Mouse (Mus musculus) lung, adult 2 months (tissue): Measurements from ENCODE around the gene Rimkla. TPM values are rescaled to one million over a fixed set of nuclear protein-coding genes. Genes with fewer than 3 reads are reported as not detected.

Experiments used
- DNase-seq: peaks from one replicate; pipeline ENCODE4 v3.0.0; 2022
- H3K4me1 ChIP-seq: fragments of 200-500 bp; 2 replicates; pipeline ENCODE4 v1.6.1; 2011; ENCODE audit warnings: low read length; ENCODE audit not compliant: control insufficient read depth, insufficient read depth
- H3K4me3 ChIP-seq: fragments of 200-500 bp; replicated peaks from 2 replicates; pipeline ENCODE3; 2011; ENCODE audit warnings: low read depth, mild to moderate bottlenecking, control low read depth, low read length; ENCODE audit errors: extremely low read depth
- CTCF ChIP-seq: fragments of 200-500 bp; IDR thresholded peaks from 2 replicates; pipeline ENCODE4 v1.5.1; 2011; ENCODE audit warnings: mild to moderate bottlenecking, low read length, control low read depth; ENCODE audit not compliant: insufficient read depth
- POLR2A ChIP-seq: fragments of 200-500 bp; IDR thresholded peaks from 2 replicates; pipeline ENCODE4 v1.6.1; 2011; ENCODE audit warnings: low read depth, mild to moderate bottlenecking, control low read depth, low read length, borderline replicate concordance; ENCODE audit errors: extremely low read depth
- WGBS: fragments of 180-500 bp; shearing (Covaris S2); methylation state at CpG from one replicate; pipeline ENCODE4 v1.1.7; 2018; 5-methylcytosine and 5-hydroxymethylcytosine counted together
- polyA plus RNA-seq: library from polyadenylated mRNA; depleted of rRNA; stranded (reverse); fragments of >200 nt; gene quantifications from 2 replicates; pipeline ENCODE4 v1.2.3, GENCODE M21; 2012

Gene Rimkla
- polyA plus RNA-seq, 1 experiment = 0.14 TPM

DNA sequence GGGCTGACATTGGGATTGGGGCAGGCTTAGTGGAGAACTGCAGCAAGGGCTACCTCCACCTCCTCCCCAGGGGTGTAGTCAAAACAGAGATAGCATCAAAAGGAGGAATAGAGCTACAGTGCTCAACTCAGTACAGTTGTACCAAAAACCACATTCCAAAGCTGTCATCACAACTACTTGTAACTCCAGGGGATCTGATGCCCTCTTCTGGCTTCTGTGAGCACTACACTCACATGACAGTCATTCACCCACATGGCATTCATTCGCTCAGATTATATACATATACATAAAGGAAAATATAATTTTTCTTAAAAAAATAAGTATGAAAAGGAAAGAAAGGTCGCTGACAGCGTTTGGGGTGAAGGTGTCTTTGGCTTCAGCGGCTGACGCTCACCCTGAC is 32.1 kb downstream of the Rimkla start:
- 54% methylated on average over 5 of the region's 5 CpGs for WGBS
- DNase-seq = no peak
- no peak for TF ChIP-seq CTCF
- no peak for TF ChIP-seq POLR2A
- no peak overlapping the region for H3K4me3 ChIP-seq
- peaks cover 7% of the 10 kb centered on the region for H3K4me1 ChIP-seq

DNA sequence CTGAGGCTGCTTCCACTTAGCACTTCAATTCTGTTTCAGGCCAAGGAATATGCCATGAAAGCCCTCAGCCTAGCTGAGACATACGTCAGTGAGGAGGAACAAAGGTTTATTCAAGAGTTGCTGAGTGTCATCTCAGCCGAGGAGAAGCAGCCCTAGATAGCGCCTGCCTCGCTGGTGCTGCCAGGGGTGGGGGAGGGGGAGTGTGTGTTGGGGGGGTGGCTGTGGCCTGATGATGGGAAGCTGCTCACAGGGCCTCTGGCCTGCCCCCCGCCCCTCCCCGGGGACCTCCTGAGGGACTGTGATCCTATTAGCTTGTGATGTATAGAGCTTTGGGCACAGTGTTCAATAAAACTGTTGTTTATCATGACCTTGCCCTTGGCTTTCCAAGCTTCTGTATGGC is 38.9 kb downstream of the Rimkla start:
- no peak overlapping the region for H3K4me3 ChIP-seq
- DNase-seq = no peak
- H3K4me1 ChIP-seq = no peaks in the 10 kb centered on the region
- no peak for TF ChIP-seq POLR2A
- no peak for TF ChIP-seq CTCF
- WGBS = 21% methylated on average over 6 of the region's 6 CpGs

DNA sequence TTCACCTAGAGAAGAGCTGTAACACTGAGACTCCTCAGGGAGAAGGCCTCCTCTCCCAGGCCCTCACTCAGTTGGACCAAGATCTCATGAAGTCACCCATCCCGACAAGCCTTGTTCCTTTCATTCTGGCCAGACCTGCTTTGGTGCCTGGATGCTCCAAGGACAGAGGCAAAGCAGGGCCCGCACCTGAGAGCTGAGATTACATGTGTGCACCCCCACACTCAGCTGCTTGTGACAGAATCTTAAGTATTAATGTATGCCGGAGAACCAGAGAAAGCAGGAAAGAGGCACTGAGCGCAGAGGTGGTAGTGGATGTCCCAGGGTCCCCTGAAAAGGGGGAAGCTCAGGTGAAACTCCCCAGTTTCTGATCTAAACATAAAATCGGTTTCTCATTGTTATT is 39.3 kb downstream of the Rimkla start:
- Histone ChIP-seq H3K4me1 (no peaks in the 10 kb centered on the region), H3K4me3 (no peak overlapping the region)
- 48% methylated on average over 5 of the region's 5 CpGs for WGBS
- no peak for DNase-seq
- TF ChIP-seq POLR2A = no peak
- no peak for TF ChIP-seq CTCF

DNA sequence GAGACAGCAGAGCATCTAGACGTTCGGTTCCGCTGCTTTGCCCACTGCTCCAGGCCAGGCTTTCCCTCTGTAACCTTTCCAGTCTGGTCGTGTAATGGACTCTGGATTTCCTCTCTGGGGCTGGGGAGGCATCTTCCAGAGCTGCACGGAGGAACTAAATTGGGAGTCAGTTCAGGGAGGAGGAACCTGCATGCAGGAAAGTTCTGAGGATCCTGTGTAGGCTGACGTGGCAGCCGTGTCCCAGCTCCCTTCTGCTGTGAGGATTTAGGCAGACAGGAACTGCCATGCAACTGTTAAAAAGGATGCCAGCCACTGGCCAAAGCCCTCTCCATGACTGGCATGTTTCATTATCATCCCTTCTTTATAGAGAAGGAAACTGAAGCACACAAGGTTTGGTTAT is 42.0 kb downstream of the Rimkla start:
- no peak for DNase-seq
- no peak for TF ChIP-seq CTCF
- no peak for TF ChIP-seq POLR2A
- Histone ChIP-seq H3K4me1 (no peaks in the 10 kb centered on the region), H3K4me3 (no peak overlapping the region)
- 64% methylated on average over 7 of the region's 7 CpGs for WGBS

DNA sequence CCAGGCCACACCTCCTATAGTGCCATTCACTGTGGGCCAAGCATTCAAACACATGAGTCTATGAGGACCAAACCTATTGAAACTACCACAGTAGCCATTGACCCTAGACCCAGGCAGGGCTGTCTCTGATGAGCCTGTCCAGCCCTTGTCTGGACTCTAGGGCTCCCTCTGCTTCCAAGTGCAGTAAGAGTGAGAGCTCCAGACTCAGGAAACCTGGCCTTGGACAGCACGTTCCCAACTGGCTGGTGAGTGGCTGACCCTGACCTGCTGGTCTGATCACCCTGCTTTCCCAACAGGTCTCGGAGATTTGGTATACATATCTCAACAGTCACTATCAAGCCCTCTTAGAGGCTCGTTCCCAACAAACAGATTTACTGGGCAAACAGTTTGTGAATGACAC is 44.6 kb downstream of the Rimkla start:
- no peak for DNase-seq
- WGBS = 66% methylated on average over 3 of the region's 3 CpGs
- H3K4me3 ChIP-seq = no peak overlapping the region
- TF ChIP-seq CTCF = no peak
- TF ChIP-seq POLR2A = no peak
- H3K4me1 ChIP-seq = no peaks in the 10 kb centered on the region

DNA sequence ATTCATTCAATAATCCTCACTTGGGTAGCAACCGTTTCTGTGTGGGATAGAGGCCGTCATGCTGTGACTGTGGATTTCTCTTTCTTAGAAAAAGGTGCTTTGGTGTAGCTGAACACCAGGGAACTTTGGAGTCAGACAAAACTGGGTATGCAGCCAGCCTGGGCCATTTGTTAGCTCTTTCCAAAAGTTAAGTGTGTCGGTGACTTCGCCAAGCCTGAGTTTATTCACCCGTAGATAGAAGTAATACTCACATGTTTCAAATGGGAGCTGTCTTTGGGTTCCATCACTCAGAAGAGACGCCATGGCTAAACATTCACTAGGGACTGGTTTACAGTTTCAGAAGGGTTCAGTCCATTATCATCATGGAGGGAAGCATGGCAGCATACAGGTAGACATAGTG is 45.2 kb downstream of the Rimkla start:
- DNase-seq = no peak
- no peak for TF ChIP-seq CTCF
- TF ChIP-seq POLR2A = no peak
- no peak overlapping the region for H3K4me3 ChIP-seq
- H3K4me1 ChIP-seq = no peaks in the 10 kb centered on the region
- 91% methylated on average over 6 of the region's 6 CpGs for WGBS

DNA sequence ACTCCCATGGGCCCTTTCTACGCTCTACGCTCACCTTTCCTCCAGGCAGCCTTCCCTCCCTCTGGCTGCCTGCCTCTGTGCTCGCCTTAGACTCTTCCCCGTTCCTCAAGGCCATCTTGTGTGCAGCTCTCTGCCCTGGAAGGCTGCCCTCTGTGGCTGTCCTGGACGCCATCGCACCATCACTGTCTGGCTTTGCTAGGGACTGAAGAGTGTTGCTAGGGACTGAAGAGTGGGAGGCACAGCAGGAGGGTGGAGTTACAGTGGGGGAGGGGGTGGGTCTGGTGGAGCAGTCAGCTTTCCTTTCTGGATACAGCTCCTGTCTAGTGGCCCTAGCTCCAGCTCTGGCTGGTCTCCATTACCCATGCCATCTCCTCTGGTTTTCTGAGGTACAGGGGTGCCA is 49.9 kb downstream of the Rimkla start:
- WGBS = 54% methylated on average over 6 of the region's 6 CpGs
- no peak for TF ChIP-seq CTCF
- no peak for TF ChIP-seq POLR2A
- Histone ChIP-seq H3K4me1 (no peaks in the 10 kb centered on the region), H3K4me3 (no peak overlapping the region)
- no peak for DNase-seq

DNA sequence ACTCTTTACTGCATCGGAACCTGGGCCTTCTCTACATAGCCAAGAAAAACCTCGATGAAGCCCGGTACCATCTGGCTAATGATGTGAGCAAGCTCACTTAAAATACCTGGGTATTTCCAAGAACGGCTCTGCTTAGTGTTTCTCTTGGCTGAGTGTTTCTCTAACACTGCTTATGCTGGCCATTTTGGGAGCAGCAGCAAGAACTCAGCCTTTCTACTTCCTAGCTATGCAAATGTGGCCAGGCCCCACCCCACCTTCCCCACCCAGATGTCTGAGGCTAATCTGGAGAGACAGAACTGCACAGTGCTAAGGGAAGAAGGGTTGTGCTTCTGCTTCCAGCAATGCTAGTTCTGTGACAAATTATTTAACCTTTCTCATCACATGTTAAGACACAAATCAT is 50.6 kb downstream of the Rimkla start:
- Histone ChIP-seq H3K4me1 (no peaks in the 10 kb centered on the region), H3K4me3 (no peak overlapping the region)
- no peak for TF ChIP-seq POLR2A
- no peak for TF ChIP-seq CTCF
- 79% methylated on average over 4 of the region's 4 CpGs for WGBS
- no peak for DNase-seq

DNA sequence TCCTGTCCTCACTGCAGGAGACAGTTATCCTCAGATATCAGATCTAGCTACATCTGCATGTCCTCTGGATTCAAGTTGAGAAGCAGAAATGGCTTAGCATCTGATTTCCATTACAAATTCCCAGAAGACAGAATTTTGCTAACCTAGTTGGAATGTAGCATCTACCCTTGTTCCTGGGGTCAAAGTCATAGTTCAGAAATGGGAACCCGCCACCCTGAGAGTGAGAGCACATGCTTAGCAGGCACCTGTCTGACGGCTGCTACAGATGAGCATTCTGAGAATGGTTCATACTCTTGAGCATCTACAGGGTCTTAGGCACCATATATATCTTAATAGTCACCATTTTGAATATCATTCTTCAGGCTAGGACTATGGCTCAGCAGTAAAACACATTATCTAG is 54.5 kb downstream of the Rimkla start:
- 85% methylated on average over 2 of the region's 2 CpGs for WGBS
- no peak for DNase-seq
- TF ChIP-seq CTCF = no peak
- TF ChIP-seq POLR2A = no peak
- Histone ChIP-seq H3K4me1 (no peaks in the 10 kb centered on the region), H3K4me3 (no peak overlapping the region)

DNA sequence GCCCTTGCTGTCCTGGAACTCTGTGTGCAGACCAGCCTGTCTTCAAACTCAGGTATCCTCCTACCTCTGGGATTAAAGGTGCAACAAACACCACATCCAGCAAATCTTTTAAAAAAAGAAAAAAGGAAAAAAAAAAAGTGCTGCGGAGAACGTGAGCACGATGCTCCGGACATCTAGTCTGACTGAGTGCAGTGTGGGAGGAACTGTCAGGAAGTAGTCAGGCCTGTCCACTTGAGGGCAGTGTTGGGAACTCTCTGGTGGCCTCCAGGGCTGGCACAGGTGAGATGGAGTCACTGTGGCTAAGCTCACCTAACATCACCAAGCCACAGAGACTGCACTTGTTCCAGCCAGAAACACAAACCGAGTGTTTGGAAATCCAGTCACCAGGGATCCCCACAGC is 61.8 kb downstream of the Rimkla start:
- Histone ChIP-seq H3K4me3 (no peak overlapping the region), H3K4me1 (no peaks in the 10 kb centered on the region)
- WGBS = 24% methylated on average over 5 of the region's 5 CpGs
- TF ChIP-seq CTCF = peak; percentile 82
- TF ChIP-seq POLR2A = no peak
- peak; percentile 54 for DNase-seq

DNA sequence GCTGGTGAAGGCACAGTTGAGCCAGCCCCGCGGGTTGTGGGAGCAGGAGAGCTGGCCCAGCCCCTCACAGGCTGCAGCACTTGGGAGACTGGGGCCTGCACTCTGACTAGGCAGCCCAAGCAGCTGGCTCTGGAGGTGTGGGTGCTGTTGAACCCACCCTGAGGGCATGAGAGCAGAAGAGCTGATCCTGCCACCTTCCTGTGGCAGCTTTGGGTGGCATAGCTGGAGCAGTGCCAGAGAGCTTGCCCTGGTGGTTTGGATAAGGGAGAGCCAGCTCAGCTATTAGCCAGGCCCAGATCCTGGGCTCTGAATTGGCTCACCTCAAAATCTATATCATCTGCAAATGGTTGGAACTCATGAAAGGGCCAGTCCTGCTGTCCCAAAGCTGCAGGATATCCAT is 64.7 kb downstream of the Rimkla start:
- Histone ChIP-seq H3K4me3 (no peak overlapping the region), H3K4me1 (peaks cover 3% of the 10 kb centered on the region; the same call in 1 of the 2 replicates)
- 56% methylated on average over 2 of the region's 2 CpGs for WGBS
- TF ChIP-seq CTCF = no peak
- TF ChIP-seq POLR2A = no peak
- no peak for DNase-seq

DNA sequence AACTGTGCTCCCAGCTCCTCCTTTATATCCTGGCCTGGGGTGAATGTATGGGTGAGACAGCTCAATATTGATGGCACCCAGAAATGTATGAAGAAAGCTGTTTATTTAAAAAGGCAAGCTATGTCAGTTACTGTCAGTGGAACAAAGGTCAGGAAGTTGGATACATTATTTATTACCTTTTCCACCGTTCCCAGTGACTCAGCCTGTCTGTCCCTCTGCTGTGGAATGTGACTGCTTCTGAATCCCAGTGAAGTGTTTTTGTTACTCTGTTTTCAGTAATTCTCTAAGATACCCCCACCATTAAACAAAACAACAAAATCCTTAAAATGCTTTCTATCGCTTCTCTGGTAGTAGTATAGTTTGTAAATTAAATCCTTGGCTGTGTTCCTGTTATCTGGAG is 66.8 kb downstream of the Rimkla start:
- no peak for DNase-seq
- 30% methylated on average over 2 of the region's 2 CpGs for whole genome bisulfite sequencing
- no peak for TF ChIP-seq CTCF
- TF ChIP-seq POLR2A = no peak
- Histone ChIP-seq H3K4me1 (peaks cover 7% of the 10 kb centered on the region), H3K4me3 (no peak overlapping the region)
